Mouse (Mus musculus) limb, embryonic 11.5 days (tissue): ENCODE data around the gene Fars2. TPM values are rescaled to one million over a fixed set of nuclear protein-coding genes. Genes with fewer than 3 reads are reported as not detected.

Experiments used
- ATAC-seq: fragments of 200-750 bp; cut with Nextera tagmentation; 2 replicates; pipeline ENCODE4 v1.8.0; 2017; ENCODE audit warnings: low read depth; ENCODE audit not compliant: insufficient number of reproducible peaks, low FRiP score, low TSS enrichment
- DNase-seq: peaks from one replicate; pipeline ENCODE4 v3.0.0-alpha.2; 2015; ENCODE audit warnings: low spot score
- H3K27ac ChIP-seq: fragments of 300-500 bp; sonication (generic); replicated peaks from 2 replicates; pipeline ENCODE4 v1.5.1; 2014; ENCODE audit warnings: low read depth, mild to moderate bottlenecking, low read length
- H3K27me3 ChIP-seq: fragments of 300-500 bp; sonication (generic); 2 replicates; pipeline ENCODE4 v1.6.1; 2014; ENCODE audit warnings: mild to moderate bottlenecking, low read length, mixed read lengths; ENCODE audit not compliant: control insufficient read depth, insufficient read depth
- H3K36me3 ChIP-seq: fragments of 300-500 bp; sonication (generic); 2 replicates; pipeline ENCODE4 v1.6.1; 2014; ENCODE audit warnings: mild to moderate bottlenecking, low read length, moderate library complexity, mixed read lengths; ENCODE audit not compliant: control insufficient read depth, insufficient read depth
- H3K4me1 ChIP-seq: fragments of 300-500 bp; sonication (generic); 2 replicates; pipeline ENCODE4 v1.6.1; 2014; ENCODE audit warnings: low read length, mixed read lengths; ENCODE audit not compliant: control insufficient read depth, insufficient read depth
- H3K4me2 ChIP-seq: fragments of 300-500 bp; sonication (generic); 2 replicates; pipeline ENCODE4 v1.6.1; 2014; ENCODE audit warnings: low read depth, mild to moderate bottlenecking, moderate library complexity; ENCODE audit not compliant: severe bottlenecking
- H3K4me3 ChIP-seq: fragments of 300-500 bp; sonication (generic); 2 replicates; pipeline ENCODE4 v1.5.1; 2014; ENCODE audit warnings: low read depth, low read length
- H3K9ac ChIP-seq: fragments of 300-500 bp; sonication (generic); 2 replicates; pipeline ENCODE4 v1.6.1; 2014; ENCODE audit warnings: mild to moderate bottlenecking, low read length
- H3K9me3 ChIP-seq: fragments of 300-500 bp; sonication (generic); 2 replicates; pipeline ENCODE4 v1.6.1; 2016; ENCODE audit warnings: low read length; ENCODE audit not compliant: control insufficient read depth
- WGBS: fragments of 180-500 bp; shearing (Covaris S2); extraction: QIAGEN DNeasy Blood & Tissue Kit; methylation state at CpG from one replicate; pipeline ENCODE4 v1.1.7; 2014; 5-methylcytosine and 5-hydroxymethylcytosine counted together
- polyA plus RNA-seq: library from polyadenylated mRNA; unstranded; fragments of >200 nt; fragmentation: Nextera tagmentation; extraction: Ambion mirVana; gene quantifications from 2 replicates; pipeline ENCODE4 v1.2.1, GENCODE M21; 2014

The Fars2 gene
- polyA plus RNA-seq, 1 experiment from 2014 or later: 25.9 TPM

DNA sequence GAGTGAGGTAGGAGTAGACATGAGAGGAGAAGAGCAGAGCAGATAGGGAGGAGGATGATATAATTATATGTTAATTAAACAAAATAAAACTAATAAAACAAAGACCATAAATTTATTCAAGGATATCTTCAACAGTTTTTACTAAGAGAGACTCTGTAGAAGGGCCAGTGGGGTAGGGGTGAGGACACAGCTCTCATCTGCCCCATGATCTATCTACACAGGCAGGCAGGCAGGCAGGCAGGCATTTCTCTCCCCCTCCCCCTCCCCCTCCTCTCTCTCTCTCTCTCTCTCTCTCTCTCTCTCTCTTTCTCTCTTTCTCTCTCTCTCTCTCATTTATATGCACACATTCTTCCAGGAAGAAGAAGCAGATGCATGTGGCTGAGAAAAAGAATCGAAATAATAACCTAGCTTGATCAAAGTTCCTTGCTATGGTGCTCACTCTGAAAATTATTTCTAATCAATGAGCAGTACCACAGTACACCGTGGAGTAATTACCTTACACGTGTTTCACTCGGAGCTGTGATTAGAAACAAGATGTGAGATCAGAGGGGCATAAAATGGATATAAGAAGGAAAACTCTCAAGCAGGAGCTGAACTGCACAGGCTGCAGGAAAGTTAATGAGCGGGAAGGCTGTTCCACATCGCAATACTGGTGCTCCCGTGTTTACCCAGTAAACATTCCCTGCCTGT lies 312.4 kb downstream of the Fars2 start:
- Histone ChIP-seq H3K9me3 (no peaks in the 10 kb centered on the region), H3K4me3 (no peak overlapping the region), H3K27ac (no peak overlapping the region), H3K4me1 (no peaks in the 10 kb centered on the region), H3K4me2 (no peak overlapping the region), H3K9ac (no peak overlapping the region), H3K36me3 (no peaks in the 10 kb centered on the region), H3K27me3 (no peaks in the 10 kb centered on the region)
- WGBS: 59% methylated on average over 7 of the region's 7 CpGs
- DNase-seq (no peak), ATAC-seq (no peak)

DNA sequence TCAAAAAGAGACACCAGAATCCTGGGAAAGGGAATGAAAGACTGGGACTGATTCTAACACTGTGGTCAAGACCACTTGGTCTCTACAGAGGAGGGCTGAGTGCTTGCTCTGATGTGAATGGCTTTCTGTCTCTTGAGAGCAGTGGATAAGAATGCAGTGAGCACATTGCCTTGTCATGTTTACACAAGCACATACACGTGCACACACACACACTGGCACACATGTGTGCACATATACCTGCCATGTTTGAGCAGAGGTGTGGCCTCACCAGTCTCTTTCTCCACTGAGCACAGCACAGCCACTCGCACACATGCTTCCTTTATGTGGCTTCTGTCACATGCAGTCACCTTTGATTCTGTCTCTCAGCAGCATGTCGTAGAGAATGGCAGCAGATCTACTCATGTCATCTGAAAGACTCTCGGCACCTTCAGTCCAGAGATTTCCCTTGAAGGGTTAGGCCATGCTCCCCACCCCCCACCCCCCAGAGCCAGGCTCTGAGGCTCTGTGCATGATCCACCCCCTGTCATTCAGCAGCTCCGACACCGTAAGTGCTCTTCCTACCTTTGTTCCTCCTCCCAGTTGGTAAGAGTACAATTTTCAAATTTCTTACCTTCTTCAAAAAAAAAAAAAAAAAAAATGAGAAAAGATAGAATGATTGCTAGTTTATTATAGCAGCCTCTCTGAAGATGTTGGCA lies 313.4 kb downstream of the Fars2 start:
- WGBS: 55% methylated on average over 6 of the region's 6 CpGs

GRCm38 (mm10) chr13:36431974-36432518 lies 314.8 kb downstream of the Fars2 start:
- no peaks in the 10 kb centered on the region for H3K27me3 ChIP-seq
- ATAC-seq (no peak), DNase-seq (no peak)
- no peak overlapping the region for H3K9ac ChIP-seq
- H3K4me2 ChIP-seq: no peak overlapping the region
- no peaks in the 10 kb centered on the region for H3K9me3 ChIP-seq
- no peak overlapping the region for H3K4me3 ChIP-seq
- 90% methylated on average over 8 of the region's 8 CpGs for WGBS
- no peaks in the 10 kb centered on the region for H3K36me3 ChIP-seq
- no peaks in the 10 kb centered on the region for H3K4me1 ChIP-seq
- H3K27ac ChIP-seq: no peak overlapping the region

More for the DNA sequence above, 313.4 kb downstream of the Fars2 start:
- Histone ChIP-seq H3K4me2 (no peak overlapping the region), H3K27me3 (no peaks in the 10 kb centered on the region), H3K27ac (no peak overlapping the region), H3K36me3 (no peaks in the 10 kb centered on the region), H3K9me3 (no peaks in the 10 kb centered on the region), H3K4me1 (no peaks in the 10 kb centered on the region), H3K4me3 (no peak overlapping the region), H3K9ac (no peak overlapping the region)
- ATAC-seq: no peak
- no peak for DNase-seq

GRCm38 (mm10) chr13:36444748-36445423 lies 327.7 kb downstream of the Fars2 start:
- WGBS: 58% methylated on average over 4 of the region's 4 CpGs

DNA sequence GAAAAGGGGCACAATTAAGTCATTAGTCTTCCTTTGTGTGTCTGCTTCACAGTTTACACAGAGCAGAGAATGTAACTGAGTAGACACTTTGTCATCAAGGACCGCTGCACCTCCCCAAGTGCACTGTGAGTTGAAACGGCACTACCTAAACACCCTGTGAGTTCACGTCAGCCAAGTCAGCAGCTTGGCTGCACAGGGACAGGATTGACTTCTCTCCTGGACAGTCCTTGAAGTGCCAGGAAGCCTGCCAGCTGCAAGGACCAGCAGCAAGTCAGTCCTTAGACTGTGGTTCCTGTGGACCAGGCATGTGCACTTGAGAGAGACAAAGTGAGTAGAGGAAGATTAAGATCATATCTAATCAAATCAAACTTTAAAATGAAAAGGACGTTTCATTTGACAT lies 330.7 kb downstream of the Fars2 start:
- ATAC-seq (no peak), DNase-seq (no peak)
- Histone ChIP-seq H3K9ac (no peak overlapping the region), H3K4me1 (no peaks in the 10 kb centered on the region), H3K27ac (no peak overlapping the region), H3K4me2 (no peak overlapping the region), H3K4me3 (no peak overlapping the region), H3K9me3 (no peaks in the 10 kb centered on the region), H3K36me3 (no peaks in the 10 kb centered on the region), H3K27me3 (no peaks in the 10 kb centered on the region)
- WGBS: 58% methylated on average over 4 of the region's 4 CpGs

More at GRCm38 (mm10) chr13:36444748-36445423, 327.7 kb downstream of the Fars2 start:
- no peak overlapping the region for H3K4me2 ChIP-seq
- no peak overlapping the region for H3K4me3 ChIP-seq
- no peaks in the 10 kb centered on the region for H3K9me3 ChIP-seq
- no peaks in the 10 kb centered on the region for H3K27me3 ChIP-seq
- no peak for ATAC-seq
- H3K27ac ChIP-seq: no peak overlapping the region
- no peak overlapping the region for H3K9ac ChIP-seq
- H3K4me1 ChIP-seq: no peaks in the 10 kb centered on the region
- no peaks in the 10 kb centered on the region for H3K36me3 ChIP-seq
- DNase-seq: no peak

- no peak overlapping the region for H3K27ac ChIP-seq
- no peak for DNase-seq
- no peaks in the 10 kb centered on the region for H3K4me1 ChIP-seq
- 87% methylated on average over 7 of the region's 7 CpGs for WGBS
- H3K36me3 ChIP-seq: no peaks in the 10 kb centered on the region
- no peaks in the 10 kb centered on the region for H3K9me3 ChIP-seq
- H3K9ac ChIP-seq: no peak overlapping the region
- H3K4me2 ChIP-seq: no peak overlapping the region
- no peak overlapping the region for H3K4me3 ChIP-seq
- ATAC-seq: no peak
- H3K27me3 ChIP-seq: no peaks in the 10 kb centered on the region
Measured at GRCm38 (mm10) chr13:36448565-36448964, 331.4 kb downstream of the Fars2 start.

DNA sequence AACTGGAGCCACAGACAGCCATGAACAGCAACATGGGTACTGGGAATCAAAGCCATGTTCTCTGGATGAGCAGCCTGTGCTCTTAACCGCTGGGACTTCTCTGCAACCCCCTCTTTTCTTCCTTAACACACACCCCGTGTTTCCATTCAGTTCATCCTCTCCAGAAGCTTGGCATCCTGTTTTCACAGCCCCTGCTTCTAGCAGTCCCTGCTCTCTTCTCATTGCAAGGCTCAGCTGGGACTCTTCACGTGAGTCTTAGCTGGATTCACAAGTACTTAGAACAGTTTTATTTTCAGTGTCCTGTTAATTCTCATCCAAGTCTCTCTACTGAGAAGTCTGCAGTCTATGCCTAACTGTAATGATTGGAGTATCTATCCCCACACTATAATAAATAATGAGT lies 334.2 kb downstream of the Fars2 start:
- WGBS: 76% methylated on average over 3 of the region's 3 CpGs
- no peak for ATAC-seq

DNA sequence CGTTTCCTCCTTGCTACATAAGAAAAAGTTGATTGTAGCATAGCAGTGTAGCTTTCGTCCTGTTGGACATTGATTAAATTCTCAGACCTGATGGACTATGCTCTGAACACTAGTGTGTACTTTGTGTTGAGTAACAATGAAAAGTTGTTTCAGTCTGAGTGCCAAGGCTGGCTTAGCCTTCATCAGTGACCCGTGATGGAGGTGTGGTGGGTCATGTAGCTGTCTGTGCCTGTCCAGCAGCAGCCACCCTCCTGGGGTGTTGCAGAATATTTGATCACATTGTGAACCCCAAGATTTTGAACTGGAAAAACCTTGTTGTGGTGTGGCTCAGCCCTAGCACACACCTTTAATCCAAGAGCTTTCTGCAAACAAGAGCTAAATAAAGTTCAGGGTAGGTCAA lies 343.3 kb downstream of the Fars2 start:
- 68% methylated on average over 3 of the region's 3 CpGs for WGBS
- Histone ChIP-seq H3K4me3 (no peak overlapping the region), H3K9me3 (no peaks in the 10 kb centered on the region), H3K9ac (no peak overlapping the region), H3K4me2 (no peak overlapping the region), H3K27ac (no peak overlapping the region), H3K4me1 (no peaks in the 10 kb centered on the region), H3K27me3 (no peaks in the 10 kb centered on the region), H3K36me3 (no peaks in the 10 kb centered on the region)
- DNase-seq (no peak), ATAC-seq (no peak)

More for the DNA sequence above, 334.2 kb downstream of the Fars2 start:
- Histone ChIP-seq H3K4me2 (no peak overlapping the region), H3K4me3 (no peak overlapping the region), H3K9me3 (no peaks in the 10 kb centered on the region), H3K27ac (no peak overlapping the region), H3K4me1 (no peaks in the 10 kb centered on the region), H3K9ac (no peak overlapping the region), H3K36me3 (no peaks in the 10 kb centered on the region), H3K27me3 (no peaks in the 10 kb centered on the region)
- no peak for DNase-seq
